Mouse (Mus musculus) frontal cortex, postnatal 10 days (tissue): ENCODE data around the gene Prkag2.
A peak's percentile ranks its signal among the peaks of the same experiment; 100 is the strongest.
"Not testable (repeated sequence)": the region's sequence is repeated elsewhere in the genome, so short reads cannot be mapped to it uniquely, and the experiment has no call there.

Experiments
- DNase-seq, 2 experiments: peaks; one replicate each; pipeline ENCODE4 v3.0.0; 2022; ENCODE audit warnings: low spot score in 2 of 2, mixed read lengths in 1 of 2

The Prkag2 gene

GRCm38 (mm10) chr5:25087064-25087463, 13.4 kb downstream of the Prkag2 start:
- DNase-seq, result no peak

GRCm38 (mm10) chr5:25086234-25086633, 14.2 kb downstream of the Prkag2 start:
- peak; percentile 61 for DNase-seq

GRCm38 (mm10) chr5:25085170-25085569, 15.3 kb downstream of the Prkag2 start:
- peak; percentile 35 to 61 for DNase-seq

- DNase-seq, result no peak
Observed at GRCm38 (mm10) chr5:25083816-25084215, 16.6 kb downstream of the Prkag2 start.

GRCm38 (mm10) chr5:25082542-25082941, 17.9 kb downstream of the Prkag2 start:
- DNase-seq, result no peak

- peak; percentile 24 to 46 for DNase-seq
Observed at GRCm38 (mm10) chr5:25081545-25081944, 18.9 kb downstream of the Prkag2 start.

- DNase-seq, result no peak
Observed at GRCm38 (mm10) chr5:25080994-25081393, 19.4 kb downstream of the Prkag2 start.

- DNase-seq, result no peak
Observed at GRCm38 (mm10) chr5:25080438-25080945, 19.9 kb downstream of the Prkag2 start.

GRCm38 (mm10) chr5:25079766-25080265, 20.6 kb downstream of the Prkag2 start:
- no peak for DNase-seq

- DNase-seq, result no peak
Observed at GRCm38 (mm10) chr5:25077873-25078651, 22.4 kb downstream of the Prkag2 start.

GRCm38 (mm10) chr5:25077258-25077657, 23.2 kb downstream of the Prkag2 start:
- DNase-seq, result not testable (repeated sequence)

GRCm38 (mm10) chr5:25075623-25076022, 24.8 kb downstream of the Prkag2 start:
- no peak for DNase-seq

GRCm38 (mm10) chr5:25069815-25070214, 30.6 kb downstream of the Prkag2 start:
- DNase-seq, result no peak

GRCm38 (mm10) chr5:25067122-25067521, 33.3 kb downstream of the Prkag2 start:
- peak; percentile 37 to 39 for DNase-seq

- DNase-seq, result no peak
Observed at GRCm38 (mm10) chr5:25064270-25065232, 35.9 kb downstream of the Prkag2 start.

GRCm38 (mm10) chr5:25062506-25063132, 37.8 kb downstream of the Prkag2 start:
- DNase-seq, result no peak

- no peak for DNase-seq
Observed at GRCm38 (mm10) chr5:25058853-25059741, 41.3 kb downstream of the Prkag2 start.

- DNase-seq, result no peak
Observed at GRCm38 (mm10) chr5:25058417-25058816, 42.0 kb downstream of the Prkag2 start.

- DNase-seq, result no peak
Observed at GRCm38 (mm10) chr5:25055288-25055687, 45.2 kb downstream of the Prkag2 start.

GRCm38 (mm10) chr5:25053971-25054658, 46.3 kb downstream of the Prkag2 start:
- no peak for DNase-seq
